In the genomic region with DNA sequence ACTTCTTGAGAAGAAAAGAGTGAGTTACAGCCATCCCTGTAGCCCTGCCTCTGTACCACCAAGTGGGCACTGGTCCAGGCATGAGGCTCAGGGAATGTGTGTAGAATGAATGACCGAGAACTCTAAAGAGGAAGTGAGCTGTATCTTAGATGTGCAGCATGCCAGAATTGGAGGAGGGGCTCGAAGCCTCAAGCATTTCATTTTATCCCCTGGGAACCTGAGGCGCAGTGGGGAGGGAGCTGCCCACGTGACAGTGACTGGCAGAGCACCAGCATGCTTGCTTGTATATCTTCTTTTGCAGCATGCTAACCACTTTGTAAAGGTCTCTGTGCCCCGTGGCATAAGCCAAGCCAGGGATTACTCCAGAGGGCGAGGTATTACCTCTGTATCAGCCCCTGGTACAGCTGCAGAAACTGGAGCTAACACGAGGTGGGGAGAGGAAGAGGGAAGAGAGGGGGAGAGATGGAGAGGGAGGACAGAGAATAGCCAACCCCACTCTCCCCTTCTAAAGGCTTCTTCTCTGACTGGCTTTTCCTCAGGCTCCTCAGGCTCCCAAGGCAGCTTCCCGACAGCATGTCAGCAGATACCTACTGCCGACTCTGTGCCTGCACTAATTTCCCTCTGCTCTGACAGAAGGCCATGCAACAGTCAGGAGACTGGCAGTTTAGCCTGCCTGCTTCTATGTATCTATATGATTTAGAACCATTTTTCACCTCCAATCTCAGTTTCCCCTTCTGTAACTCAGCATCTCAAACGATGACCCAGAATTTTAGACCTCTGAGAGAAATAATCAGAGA, we compare ENCODE assay signal across 8 mouse cellular contexts. TPM values are rescaled to one million over a fixed set of nuclear protein-coding genes. Genes with fewer than 3 reads are reported as not detected.
A peak's percentile ranks its signal among the peaks of the same experiment; 100 is the strongest.
DNase-seq lines count a peak whose midpoint lies in the region; ATAC-seq and TF ChIP-seq lines count a peak whose summit lies in the region.

No protein-coding gene starts in this region.

- H3K36me3 ChIP-seq in forebrain, postnatal 0 days (ENCODE audit: insufficient read depth) = no peaks in the 10 kb centered on the region
- H3K36me3 ChIP-seq in lung, postnatal 0 days (ENCODE audit: insufficient read depth, low read length) = no peaks in the 10 kb centered on the region
- no peaks in the 10 kb centered on the region for H3K36me3 ChIP-seq in stomach, embryonic 16.5 days (ENCODE audit: control insufficient read depth, insufficient read depth, low read length)

- DNase-seq in layer of hippocampus, adult 2 months (ENCODE audit: low spot score in 2 of 2) = peak in 1 of 2 experiments; percentile 34
- no peak for DNase-seq in layer of hippocampus, adult 9-10 months (ENCODE audit: low spot score)
- peak; percentile 70 for DNase-seq in adrenal gland, postnatal 10 days
- DNase-seq in forebrain, postnatal 0 days = peak; percentile 67
- DNase-seq in heart, postnatal 4 days = peak; percentile 71
- peak; percentile 23 for DNase-seq in lung, postnatal 0 days (ENCODE audit: low spot score)
- DNase-seq in c-Kit-positive CD71-positive TER-119-positive erythroid progenitor cells, embryonic 14.5 days (ENCODE audit: low spot score) = no peak

- no peak overlapping the region for H3K4me3 ChIP-seq in layer of hippocampus, adult 2 months
- no peak overlapping the region for H3K4me3 ChIP-seq in forebrain, postnatal 0 days (ENCODE audit: low read depth, low read length)
- no peak overlapping the region for H3K4me3 ChIP-seq in lung, postnatal 0 days (ENCODE audit: low read depth, low read length)
- no peak overlapping the region for H3K4me3 ChIP-seq in stomach, embryonic 16.5 days (replicated peaks; ENCODE audit: low read length)

- no peak overlapping the region for H3K4me2 ChIP-seq in forebrain, postnatal 0 days (ENCODE audit: low read depth)
- H3K4me2 ChIP-seq in lung, postnatal 0 days (replicated peaks; ENCODE audit: low read depth, low read length) = no peak overlapping the region
- H3K4me2 ChIP-seq in stomach, embryonic 16.5 days (ENCODE audit: low read depth, low read length) = no peak overlapping the region

- H3K9ac ChIP-seq in forebrain, postnatal 0 days = peak overlapping the region; percentile 25; the same call in 1 of the 2 replicates
- H3K9ac ChIP-seq in lung, postnatal 0 days (replicated peaks; ENCODE audit: low read depth) = no peak overlapping the region
- 0 out of 2 replicates have a peak overlapping the region, but pooled peaks have one; percentile 0 for H3K9ac ChIP-seq in stomach, embryonic 16.5 days (ENCODE audit: low read length)

- H3K27ac ChIP-seq in layer of hippocampus, adult 2 months = peak overlapping the region; percentile 86
- H3K27ac ChIP-seq in forebrain, postnatal 0 days (ENCODE audit: low read depth, low read length) = 0 out of 2 replicates have a peak overlapping the region, but pooled peaks have one; percentile 16
- no peak overlapping the region for H3K27ac ChIP-seq in lung, postnatal 0 days (ENCODE audit: low read length)
- H3K27ac ChIP-seq in stomach, embryonic 16.5 days (ENCODE audit: low read length) = no peak overlapping the region

- no peak for TF ChIP-seq CTCF in layer of hippocampus, adult 2 months (conservative IDR thresholded peaks at IDR 0.05)
- no peak for TF ChIP-seq CTCF in forebrain, postnatal 0 days (IDR thresholded peaks at IDR 0.05; ENCODE audit: low read depth)
- TF ChIP-seq CTCF in lung, postnatal 0 days (IDR thresholded peaks at IDR 0.05) = no peak

- WGBS in forebrain, postnatal 0 days = 16% methylated on average over 10 of the region's 10 CpGs
- 30% methylated on average over 10 of the region's 10 CpGs for WGBS in lung, postnatal 0 days
- 40% methylated on average over 10 of the region's 10 CpGs for WGBS in stomach, embryonic 16.5 days

- peaks cover 13% of the 10 kb centered on the region; the same call in 1 of the 2 replicates for H3K4me1 ChIP-seq in forebrain, postnatal 0 days (ENCODE audit: insufficient read depth)
- H3K4me1 ChIP-seq in lung, postnatal 0 days (ENCODE audit: insufficient read depth, low read depth, low read length) = 0 out of 2 replicates have a peak, but pooled peaks cover 3% of the 10 kb centered on the region
- peaks cover 9% of the 10 kb centered on the region for H3K4me1 ChIP-seq in stomach, embryonic 16.5 days (ENCODE audit: control insufficient read depth, insufficient read depth, low read length)

- peak; percentile 39 for ATAC-seq in forebrain, postnatal 0 days
- peak; percentile 33 for ATAC-seq in lung, postnatal 0 days
- ATAC-seq in stomach, embryonic 16.5 days (ENCODE audit: insufficient read depth, low FRiP score) = peak; percentile 38; the same call in 1 of the 2 replicates

- no peaks in the 10 kb centered on the region for H3K27me3 ChIP-seq in forebrain, postnatal 0 days (ENCODE audit: insufficient read depth, low read length)
- H3K27me3 ChIP-seq in lung, postnatal 0 days (replicated peaks; ENCODE audit: insufficient read depth, low read length) = no peaks in the 10 kb centered on the region
- no peaks in the 10 kb centered on the region for H3K27me3 ChIP-seq in stomach, embryonic 16.5 days (ENCODE audit: control insufficient read depth, insufficient read depth, low read length)

- no peak for TF ChIP-seq EP300 in lung, postnatal 0 days (IDR thresholded peaks at IDR 0.05)

- no peaks in the 10 kb centered on the region for H3K9me3 ChIP-seq in forebrain, postnatal 0 days (ENCODE audit: low read length)
- no peaks in the 10 kb centered on the region for H3K9me3 ChIP-seq in lung, postnatal 0 days (ENCODE audit: low read length)
- no peaks in the 10 kb centered on the region for H3K9me3 ChIP-seq in stomach, embryonic 16.5 days (replicated peaks; ENCODE audit: control insufficient read depth, low read length)

RNA-seq across cellular contexts. Expression of a gene that starts 31.4 kb away (rescaled TPM):
- total RNA-seq in layer of hippocampus, adult 2 months (2021) = 100 to 1,000 TPM; 662 to 678 TPM
- 10 to 100 TPM; 40.4 to 60.8 TPM for total RNA-seq in adrenal gland, postnatal 10 days (2021)
- 273 and 314 TPM in 2 replicates for total RNA-seq in forebrain, postnatal 0 days (2014; rRNA removed)
- 239 and 301 TPM in 2 replicates for polyA plus RNA-seq in forebrain, postnatal 0 days (2015; fragmentation: Nextera tagmentation; extraction: Ambion mirVana)
- 10 to 100 TPM; 28.9 to 29.2 TPM for total RNA-seq in heart, postnatal 4 days (2021)
- 5.9 and 8.5 TPM in 2 replicates for polyA plus RNA-seq in lung, postnatal 0 days (2015; fragmentation: Nextera tagmentation; extraction: Ambion mirVana)
- 11.6 and 11.7 TPM in 2 replicates for polyA plus RNA-seq in stomach, embryonic 16.5 days (2015; fragmentation: Nextera tagmentation; extraction: Ambion mirVana)

Comparison
In these comparisons a context has a peak if more than half of its experiments do, and no peak if none do; other contexts are left out.
1. DNase-seq: peak in adrenal gland, postnatal 10 days (single experiment), forebrain, postnatal 0 days (single experiment), heart, postnatal 4 days (single experiment) and lung, postnatal 0 days (single experiment); none in layer of hippocampus, adult 9-10 months (single experiment) and c-Kit-positive CD71-positive TER-119-positive erythroid progenitor cells, embryonic 14.5 days (single experiment).
2. H3K27ac ChIP-seq: peak in layer of hippocampus, adult 2 months (single experiment) and forebrain, postnatal 0 days (single experiment); none in lung, postnatal 0 days (single experiment) and stomach, embryonic 16.5 days (single experiment).
3. Peak in every context shown above with its lines, with median percentiles within 50 percentile points of each other: ATAC-seq.